Mouse (Mus musculus): ENCODE measurements at regions not wholly inside any gene's neighbourhood (a gene's known extent, or its start where the extent isn't known, plus 50 kb on each side); places are given as distances from the start of the nearest gene placed in this dataset.
A peak's percentile ranks its signal among the peaks of the same experiment; 100 is the strongest.

DNA sequence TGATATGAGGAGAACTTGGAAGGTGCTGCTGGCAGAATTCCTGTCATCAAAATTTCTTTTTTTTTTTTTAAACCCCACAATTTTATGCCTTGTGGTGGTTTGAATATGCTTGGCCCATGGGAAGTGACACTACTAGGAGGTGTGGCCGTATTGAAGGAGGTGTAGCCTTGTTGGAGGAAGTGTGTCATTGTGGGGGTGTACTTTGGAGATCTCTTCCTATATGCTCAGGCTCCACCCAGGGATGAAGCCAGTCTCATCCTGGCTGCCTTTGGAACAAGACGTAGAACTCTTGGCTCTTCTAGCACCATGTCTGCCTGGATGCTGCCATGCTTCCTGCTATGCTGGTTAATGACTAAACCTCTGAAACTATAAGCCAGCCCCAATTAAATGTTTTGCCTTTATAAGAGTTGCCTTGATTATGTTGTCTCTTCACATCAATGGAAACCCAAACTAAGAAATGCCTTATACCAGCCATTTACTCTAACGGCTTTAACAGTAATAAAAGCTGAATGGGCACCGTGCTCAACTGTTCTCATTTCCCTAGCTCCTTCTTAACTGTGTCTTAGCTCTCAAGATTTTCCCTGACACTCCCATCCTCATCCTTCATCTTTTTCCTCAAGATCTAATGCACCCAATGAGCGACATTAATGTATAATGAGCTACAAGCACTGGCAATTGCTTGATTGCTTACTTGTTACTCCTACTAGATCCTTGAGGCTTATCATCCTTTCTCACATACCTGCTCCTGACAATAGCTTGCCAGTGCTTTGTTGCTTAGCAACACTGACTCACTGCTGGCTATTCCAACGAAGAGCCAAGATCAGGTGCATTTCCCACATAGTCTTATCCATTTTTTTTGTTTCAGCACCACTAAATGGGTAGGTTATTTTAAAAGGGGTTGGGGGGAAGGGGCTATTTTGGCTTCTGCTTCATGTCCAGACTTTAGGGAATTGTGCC lies 61.7 kb upstream of the Hspb3 start:
- no peak for DNase-seq (ENCODE audit: low spot score)
- H3K27me3 ChIP-seq (replicated peaks; ENCODE audit: control insufficient read depth, insufficient read depth, low read length) = no peaks in the 10 kb centered on the region
- no peak overlapping the region for H3K4me2 ChIP-seq (ENCODE audit: low read depth, low read length)
- H3K27ac ChIP-seq (replicated peaks; ENCODE audit: low read depth, low read length) = no peak overlapping the region
- ATAC-seq (ENCODE audit: low read depth) = no peak
- no peaks in the 10 kb centered on the region for H3K9me3 ChIP-seq (ENCODE audit: control insufficient read depth, low read length)
- no peak overlapping the region for H3K9ac ChIP-seq (ENCODE audit: low read depth, low read length)
- no peak overlapping the region for H3K4me3 ChIP-seq (ENCODE audit: low read depth, low read length)
- no peaks in the 10 kb centered on the region for H3K36me3 ChIP-seq (ENCODE audit: control insufficient read depth, insufficient read depth, low read length)
- no peaks in the 10 kb centered on the region for H3K4me1 ChIP-seq (ENCODE audit: control insufficient read depth, insufficient read depth, low read length)
- WGBS = 80% methylated on average over 6 of the region's 6 CpGs

DNA sequence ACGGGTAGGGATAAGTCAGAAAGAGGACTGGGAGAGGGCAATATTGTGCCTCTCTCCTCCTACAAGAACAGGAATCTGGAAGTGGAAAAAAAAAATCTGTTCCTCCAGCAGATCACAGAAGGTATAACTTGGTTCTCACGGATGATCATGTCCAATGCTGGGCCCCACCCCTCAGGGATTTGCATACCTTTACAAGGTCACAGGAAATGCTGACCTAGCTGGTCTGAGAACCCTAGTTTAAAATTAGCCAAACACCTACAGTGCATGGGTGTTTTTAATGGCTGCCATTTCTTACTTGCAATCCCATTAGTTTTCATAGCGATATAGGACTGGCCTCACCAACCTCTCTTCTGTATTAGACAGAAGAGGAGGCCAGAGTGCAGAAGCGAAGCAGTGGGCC lies 51.8 kb upstream of the Hspb3 start:
- no peak overlapping the region for H3K4me2 ChIP-seq (ENCODE audit: low read depth, low read length)
- no peak for ATAC-seq (ENCODE audit: low read depth)
- DNase-seq (ENCODE audit: low spot score) = no peak
- no peaks in the 10 kb centered on the region for H3K36me3 ChIP-seq (ENCODE audit: control insufficient read depth, insufficient read depth, low read length)
- no peaks in the 10 kb centered on the region; the same call in 1 of the 2 replicates for H3K27me3 ChIP-seq (replicated peaks; ENCODE audit: control insufficient read depth, insufficient read depth, low read length)
- peaks cover 7% of the 10 kb centered on the region; the same call in 1 of the 2 replicates for H3K4me1 ChIP-seq (ENCODE audit: control insufficient read depth, insufficient read depth, low read length)
- 77% methylated on average over 4 of the region's 4 CpGs for WGBS
- no peak overlapping the region for H3K4me3 ChIP-seq (ENCODE audit: low read depth, low read length)
- H3K9ac ChIP-seq (ENCODE audit: low read depth, low read length) = no peak overlapping the region
- H3K27ac ChIP-seq (replicated peaks; ENCODE audit: low read depth, low read length) = no peak overlapping the region
- H3K9me3 ChIP-seq (ENCODE audit: control insufficient read depth, low read length) = no peaks in the 10 kb centered on the region

DNA sequence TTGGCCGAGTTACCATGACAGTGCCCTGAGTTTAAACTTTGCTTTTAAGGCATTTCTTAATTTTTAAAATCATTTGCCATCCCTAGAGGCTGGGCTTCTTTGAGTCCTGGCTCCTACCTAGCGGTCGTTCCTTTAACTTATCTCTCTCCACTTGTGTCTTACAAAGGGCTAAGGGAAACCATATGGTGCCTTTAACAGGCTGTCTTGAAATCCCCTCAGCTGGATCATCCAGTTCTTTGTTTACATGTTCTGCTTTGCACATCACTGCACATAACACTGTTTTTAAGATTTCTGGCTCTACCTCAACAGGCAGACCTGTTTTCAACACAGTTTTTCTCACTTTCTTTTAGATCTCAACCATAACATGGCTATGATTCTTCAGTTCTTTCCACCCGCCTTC lies 50.4 kb upstream of the Hspb3 start:
- DNase-seq (ENCODE audit: low spot score) (peak; percentile 70), ATAC-seq (ENCODE audit: low read depth) (no peak)
- no peak overlapping the region for H3K4me3 ChIP-seq (ENCODE audit: low read depth, low read length)
- H3K4me1 ChIP-seq (ENCODE audit: control insufficient read depth, insufficient read depth, low read length) = peaks cover 7% of the 10 kb centered on the region; the same call in 1 of the 2 replicates
- no peak overlapping the region for H3K27ac ChIP-seq (replicated peaks; ENCODE audit: low read depth, low read length)
- H3K4me2 ChIP-seq (ENCODE audit: low read depth, low read length) = no peak overlapping the region
- H3K9ac ChIP-seq (ENCODE audit: low read depth, low read length) = no peak overlapping the region
- H3K9me3 ChIP-seq (ENCODE audit: control insufficient read depth, low read length) = no peaks in the 10 kb centered on the region
- H3K36me3 ChIP-seq (ENCODE audit: control insufficient read depth, insufficient read depth, low read length) = no peaks in the 10 kb centered on the region
- 49% methylated on average over 4 of the region's 4 CpGs for WGBS
- H3K27me3 ChIP-seq (replicated peaks; ENCODE audit: control insufficient read depth, insufficient read depth, low read length) = no peaks in the 10 kb centered on the region; the same call in 1 of the 2 replicates

Measured in embryonic facial prominence, embryonic 14.5 days (tissue).